Mouse (Mus musculus) heart, adult 8-10 months (tissue): ENCODE results near the gene Emilin2. TPM values are rescaled to one million over a fixed set of nuclear protein-coding genes. Genes with fewer than 3 reads are reported as not detected.
A peak's percentile ranks its signal among the peaks of the same experiment; 100 is the strongest.

Source experiments
- DNase-seq: peaks from one replicate; pipeline ENCODE4 v3.0.0; 2022; ENCODE audit warnings: low spot score
- total RNA-seq, 4 experiments: library from RNA; stranded (reverse); gene quantifications; 2 replicates each; pipeline ENCODE4 v1.2.4; 2022

The Emilin2 gene
- total RNA-seq, 4 experiments from 2014 or later, result 25.3 to 46.2 (median 41.1) TPM

- DNase-seq, result no peak
These were observed 10.4 kb downstream of the Emilin2 start for GRCm38 (mm10) chr17:71301413-71301812.

DNA sequence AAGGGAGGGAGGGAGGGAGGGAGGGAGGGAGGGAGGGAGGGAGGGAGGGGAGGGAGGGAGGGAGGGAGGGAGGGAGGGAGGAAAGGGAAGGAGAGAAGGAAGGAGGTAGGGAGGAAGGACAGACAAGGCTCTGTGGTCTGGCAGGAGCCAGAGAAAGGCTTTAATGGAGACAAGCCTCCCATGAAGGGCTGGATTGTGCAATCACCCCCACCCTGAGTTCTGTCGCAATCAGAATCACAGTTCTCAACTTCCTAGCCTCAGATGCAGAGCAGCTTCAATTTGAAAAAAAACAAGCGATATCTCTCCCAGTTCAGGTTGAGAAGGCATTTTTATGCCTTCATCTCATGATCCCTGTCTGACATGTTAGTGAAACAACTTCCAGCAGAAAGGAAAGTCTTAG lies 11.4 kb downstream of the Emilin2 start:
- DNase-seq, result peak; percentile 66

- DNase-seq, result no peak
These were observed 11.9 kb downstream of the Emilin2 start for GRCm38 (mm10) chr17:71299879-71300278.

- DNase-seq, result no peak
These were observed 17.2 kb downstream of the Emilin2 start for GRCm38 (mm10) chr17:71294570-71294969.

DNA sequence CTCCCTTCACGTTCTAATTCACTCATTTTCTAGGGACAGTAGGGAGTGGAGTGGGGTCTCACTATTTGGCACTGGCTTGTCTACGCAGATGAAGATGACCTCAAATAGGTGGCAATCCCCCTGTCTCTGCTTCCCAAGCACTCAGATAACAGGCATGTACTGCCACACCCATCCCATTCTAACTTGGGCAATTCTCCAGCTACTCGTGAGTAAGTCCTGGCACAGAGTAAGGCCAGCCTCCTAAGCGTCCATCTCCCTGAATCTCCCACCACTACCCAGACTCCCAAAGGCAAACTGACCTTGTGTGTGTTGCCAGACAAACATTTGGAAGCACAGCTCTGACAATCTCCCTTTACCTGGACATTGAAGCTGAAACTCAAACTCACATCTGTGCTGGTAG lies 18.9 kb downstream of the Emilin2 start:
- DNase-seq, result no peak

GRCm38 (mm10) chr17:71291897-71292420 lies 19.8 kb downstream of the Emilin2 start:
- DNase-seq, result no peak

GRCm38 (mm10) chr17:71290486-71291410 lies 21.0 kb downstream of the Emilin2 start:
- no peak for DNase-seq

- no peak for DNase-seq
These were observed 22.1 kb downstream of the Emilin2 start for GRCm38 (mm10) chr17:71289572-71290176.

GRCm38 (mm10) chr17:71288808-71289548 lies 22.8 kb downstream of the Emilin2 start:
- DNase-seq, result no peak

DNA sequence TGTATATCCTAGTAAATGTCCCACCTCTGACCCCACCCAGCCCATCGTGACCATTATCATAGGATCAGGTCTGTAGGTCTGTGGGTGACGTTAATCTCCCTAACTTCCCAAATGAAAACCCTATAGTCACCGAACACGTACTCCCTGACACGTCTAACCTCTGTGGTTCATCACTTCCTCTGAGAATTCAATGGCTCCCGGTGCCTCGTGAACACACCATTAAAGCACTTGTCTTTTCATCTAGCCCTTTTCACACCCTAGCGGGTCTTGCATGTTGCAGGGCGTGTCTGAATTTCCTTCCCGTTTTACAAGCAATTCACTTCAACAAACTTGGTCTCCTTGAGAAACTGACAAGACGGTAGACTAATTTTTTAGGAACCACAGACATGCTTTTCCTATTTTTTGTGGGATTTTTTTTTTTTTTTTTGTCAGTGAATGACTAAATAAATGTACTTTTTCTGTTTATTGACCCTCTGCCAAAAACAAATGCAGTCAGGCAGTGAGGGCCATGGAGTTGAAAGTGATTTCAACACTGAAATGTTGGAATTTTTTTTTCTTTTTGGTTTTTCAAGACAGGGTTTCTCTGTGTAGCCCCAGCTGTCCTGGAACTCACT lies 23.5 kb downstream of the Emilin2 start:
- DNase-seq, result no peak

DNA sequence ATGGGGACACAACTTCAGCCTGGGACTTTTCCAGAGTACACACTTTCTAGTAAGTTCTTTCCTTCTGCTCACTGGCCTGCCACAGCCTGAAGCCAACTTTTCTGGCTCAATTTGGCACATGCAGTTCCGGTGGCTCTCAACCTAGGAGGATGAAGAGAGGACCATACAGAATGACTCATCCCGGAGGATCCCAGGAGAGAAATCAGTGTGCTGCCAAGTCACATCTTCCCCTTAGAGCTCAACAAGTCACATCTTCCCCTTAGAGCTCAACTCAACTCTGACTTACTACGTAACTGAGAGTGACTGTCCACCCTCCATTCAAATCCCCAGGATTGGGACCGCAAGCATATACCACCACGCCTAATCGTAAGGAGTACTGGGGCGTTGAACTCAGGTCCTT lies 24.2 kb downstream of the Emilin2 start:
- no peak for DNase-seq

GRCm38 (mm10) chr17:71285929-71286328 lies 25.8 kb downstream of the Emilin2 start:
- peak; percentile 72 for DNase-seq

DNA sequence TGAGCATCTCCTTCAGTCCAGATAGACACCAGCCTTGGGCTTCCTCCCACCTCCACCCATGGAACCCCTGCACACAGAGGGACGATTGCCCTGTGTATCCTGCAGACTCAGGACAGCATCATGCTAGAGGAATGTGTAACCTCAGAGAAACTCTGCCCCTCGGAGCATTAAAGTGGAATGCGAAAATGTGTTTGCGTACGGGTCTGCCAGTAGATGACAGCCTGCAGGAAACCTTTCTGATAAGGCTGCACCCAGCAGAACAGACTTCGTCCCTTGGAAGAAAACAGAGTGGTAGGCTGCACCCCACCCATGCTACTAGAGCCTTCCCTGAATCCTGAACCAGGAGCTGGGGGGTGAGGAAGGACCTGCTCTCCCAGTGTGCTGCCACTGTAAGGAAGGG lies 26.9 kb downstream of the Emilin2 start:
- DNase-seq, result no peak

- peak; percentile 73 for DNase-seq
These were observed 28.5 kb downstream of the Emilin2 start for GRCm38 (mm10) chr17:71283237-71283636.

DNA sequence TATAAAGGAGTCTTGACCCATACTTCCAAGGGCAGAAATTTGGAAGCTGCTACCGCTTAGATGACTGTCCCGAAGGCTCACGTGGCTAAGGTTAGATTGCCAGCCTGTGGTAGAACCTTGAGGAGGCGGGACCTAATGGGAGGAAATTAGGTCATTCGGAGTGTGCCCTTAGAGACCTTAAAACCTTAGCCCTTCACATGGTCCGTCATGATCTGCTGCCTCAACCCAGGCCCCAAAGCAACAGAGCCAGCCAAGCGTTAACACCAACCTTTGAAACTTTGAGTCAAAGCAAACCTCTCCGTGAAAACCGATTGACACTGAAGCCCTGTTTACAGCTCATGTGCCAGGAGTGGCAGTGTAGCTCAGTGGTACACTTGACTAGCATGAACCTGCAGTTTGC lies 29.1 kb downstream of the Emilin2 start:
- no peak for DNase-seq

DNA sequence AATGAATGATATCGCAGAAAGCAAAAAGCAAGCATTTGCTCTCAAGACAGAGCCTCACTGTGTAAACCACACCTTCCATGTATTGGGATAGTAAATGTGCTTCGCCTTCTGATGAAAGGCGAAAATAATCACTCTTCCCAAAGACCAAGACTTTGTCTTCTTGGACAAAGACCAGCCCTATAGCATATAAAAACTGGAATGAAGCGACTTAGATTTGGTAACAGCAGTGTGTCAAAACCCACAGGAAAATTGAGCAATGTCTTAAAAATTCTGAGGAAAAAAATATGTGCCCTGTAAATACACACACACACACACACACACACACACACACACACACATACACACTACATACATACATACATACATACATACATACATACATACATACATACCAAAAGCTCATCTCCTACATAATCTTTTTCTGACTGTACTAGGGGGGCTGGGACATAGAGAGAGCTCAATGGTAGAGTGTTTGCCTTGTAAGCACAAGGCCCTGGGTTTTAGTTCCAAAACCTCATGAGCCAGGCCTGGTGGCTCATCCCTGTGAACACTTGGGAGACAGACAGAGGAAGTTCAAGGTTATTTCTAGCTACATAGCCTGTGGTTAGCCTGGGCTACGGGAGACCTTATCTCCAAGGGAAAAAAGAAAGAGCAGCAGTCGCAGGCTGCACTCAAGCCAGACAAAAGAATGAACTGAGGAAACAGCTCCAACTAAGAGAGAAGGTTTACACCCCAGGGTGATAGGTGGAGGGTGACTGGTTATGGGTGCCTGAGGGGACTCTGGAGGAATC lies 33.9 kb downstream of the Emilin2 start:
- DNase-seq, result no peak

GRCm38 (mm10) chr17:71276771-71277170 lies 35.0 kb downstream of the Emilin2 start:
- no peak for DNase-seq

GRCm38 (mm10) chr17:71273901-71274300 lies 37.9 kb downstream of the Emilin2 start:
- no peak for DNase-seq

GRCm38 (mm10) chr17:71268599-71268998 lies 43.2 kb downstream of the Emilin2 start:
- peak; percentile 59 for DNase-seq

- no peak for DNase-seq
These were observed 43.6 kb downstream of the Emilin2 start for GRCm38 (mm10) chr17:71268152-71268551.

DNA sequence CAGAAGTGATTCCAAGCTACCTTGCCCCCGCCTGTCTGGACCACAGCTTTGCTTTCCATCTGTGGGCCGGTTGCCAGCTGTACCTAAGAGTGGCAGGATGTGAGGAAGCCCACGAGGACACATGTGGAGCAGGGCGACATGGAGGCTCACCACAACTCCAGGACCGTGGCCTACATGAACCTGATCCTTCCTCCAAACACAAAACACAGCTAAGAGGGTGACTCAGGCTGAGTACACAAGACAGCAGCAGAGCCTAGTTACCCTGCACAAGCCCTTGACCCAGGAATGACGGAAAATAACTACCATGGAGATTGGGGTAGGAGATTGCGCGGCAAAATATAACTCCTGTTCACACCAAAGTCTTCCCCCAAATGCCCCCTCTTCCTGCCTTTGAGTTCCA lies 44.4 kb downstream of the Emilin2 start:
- DNase-seq, result no peak
